Mouse (Mus musculus) megakaryocyte-erythroid progenitor cell, adult 5-6 weeks (primary cell): ENCODE measurements around the gene Clec12a. TPM values are rescaled to one million over a fixed set of nuclear protein-coding genes. Genes with fewer than 3 reads are reported as not detected.
A peak's percentile ranks its signal among the peaks of the same experiment; 100 is the strongest.
"Not testable (repeated sequence)": the region's sequence is repeated elsewhere in the genome, so short reads cannot be mapped to it uniquely, and the experiment has no call there.

Experiments
- ATAC-seq: replicated peaks from 2 replicates; pipeline ENCODE4 v1.8.0; 2016; ENCODE audit warnings: mild to moderate bottlenecking, inconsistent platforms; ENCODE audit not compliant: severe bottlenecking, poor library complexity, low FRiP score, low TSS enrichment
- total RNA-seq, 2 experiments: library from RNA; stranded (forward) in 1 of 2; stranded (reverse) in 1 of 2; fragments of 200-1000, 215-1000 nt in 1 of 2; fragments of >200 nt in 1 of 2; fragmentation: Nextera tagmentation in 1 of 2; gene quantifications; 2 replicates each; pipeline ENCODE4 v1.2.3; 2014 to 2017

Gene Clec12a
- 0.37 and 4.4 TPM in 2 replicates for total RNA-seq (2014; fragmentation: Nextera tagmentation)
- total RNA-seq (2017), result 3.4 and 6.6 TPM in 2 replicates

GRCm38 (mm10) chr6:129342391-129342790 is at the start of gene Clec12a:
Gene Clec12a (plus strand): TSS chr6:129342691.
- not testable (repeated sequence) for ATAC-seq

GRCm38 (mm10) chr6:129304180-129304579 is 38.3 kb upstream of the Clec12a start:
- no peak for ATAC-seq

GRCm38 (mm10) chr6:129312499-129312898 is 30.0 kb upstream of the Clec12a start:
- no peak for ATAC-seq

- no peak for ATAC-seq
Observed at GRCm38 (mm10) chr6:129314655-129315168, 27.8 kb upstream of the Clec12a start.

GRCm38 (mm10) chr6:129315698-129316097 is 26.8 kb upstream of the Clec12a start:
- ATAC-seq, result no peak

GRCm38 (mm10) chr6:129316463-129316862 is 26.0 kb upstream of the Clec12a start:
- ATAC-seq, result no peak

GRCm38 (mm10) chr6:129318395-129318794 is 24.1 kb upstream of the Clec12a start:
- ATAC-seq, result no peak

- ATAC-seq, result no peak
Observed at GRCm38 (mm10) chr6:129319331-129319730, 23.2 kb upstream of the Clec12a start.

- 0 out of 2 replicates have a peak, but pooled peaks have one; percentile 41 for ATAC-seq
Observed at GRCm38 (mm10) chr6:129326016-129326415, 16.5 kb upstream of the Clec12a start.

GRCm38 (mm10) chr6:129326568-129327150 is 15.8 kb upstream of the Clec12a start:
- ATAC-seq, result no peak

GRCm38 (mm10) chr6:129331610-129332009 is 10.9 kb upstream of the Clec12a start, which contains the start of gene 4922502D21Rik:
Gene 4922502D21Rik (minus strand): TSS chr6:129331796.
- no peak for ATAC-seq

GRCm38 (mm10) chr6:129333674-129334078 is 8.8 kb upstream of the Clec12a start:
- peak; percentile 99 for ATAC-seq

- no peak for ATAC-seq
Observed at GRCm38 (mm10) chr6:129337751-129338150, 4.7 kb upstream of the Clec12a start.

- ATAC-seq, result no peak
Observed at GRCm38 (mm10) chr6:129344408-129344807, 1.9 kb downstream of the Clec12a start.

- ATAC-seq, result peak; percentile 92
Observed at GRCm38 (mm10) chr6:129349524-129350352, 7.2 kb downstream of the Clec12a start.

GRCm38 (mm10) chr6:129351091-129351490 is 8.6 kb downstream of the Clec12a start:
- ATAC-seq, result no peak

GRCm38 (mm10) chr6:129355774-129356173 is 13.3 kb downstream of the Clec12a start:
- ATAC-seq, result no peak

- no peak for ATAC-seq
Observed at GRCm38 (mm10) chr6:129356430-129356829, 13.9 kb downstream of the Clec12a start.

GRCm38 (mm10) chr6:129359515-129359914 is 17.0 kb downstream of the Clec12a start:
- no peak for ATAC-seq

- no peak for ATAC-seq
Observed at GRCm38 (mm10) chr6:129363942-129364341, 21.5 kb downstream of the Clec12a start.
